Mouse (Mus musculus) kidney, adult 8-10 months (tissue): ENCODE results near the gene Speer1.
"Not testable (repeated sequence)": the region's sequence is repeated elsewhere in the genome, so short reads cannot be mapped to it uniquely, and the experiment has no call there.

Experiments used
- DNase-seq, 2 experiments: peaks; one replicate each; pipeline ENCODE4 v3.0.0; 2022

Speer1 gene

DNA sequence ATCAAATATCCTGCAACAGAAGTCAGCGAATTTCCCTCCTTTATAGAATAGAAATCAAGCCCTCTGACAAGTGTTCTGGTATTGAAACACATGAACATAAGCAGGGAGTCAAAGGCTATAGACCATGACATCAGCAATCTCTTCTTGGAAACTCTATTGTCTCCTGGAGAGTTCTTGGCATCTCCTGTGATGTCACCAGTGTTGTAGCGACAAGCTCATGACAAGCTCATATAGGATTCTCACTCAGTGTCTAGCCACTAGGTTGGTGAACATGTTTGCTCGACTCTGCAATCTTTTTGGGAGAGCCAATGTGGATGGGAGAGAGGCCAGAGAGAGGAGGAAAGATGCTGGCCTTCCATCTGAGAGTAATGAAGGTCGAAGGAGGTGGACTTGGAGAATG is at the start of gene Speer1:
Gene Speer1 (plus strand): TSS at position 301 of the 400 bp plus-strand sequence.
- DNase-seq = not testable (repeated sequence)
